Mouse (Mus musculus): ENCODE measurements around the gene Trip13. TPM values are rescaled to one million over a fixed set of nuclear protein-coding genes. Genes with fewer than 3 reads are reported as not detected.

Trip13 gene
- 26.2 and 28.2 TPM in 2 replicates for polyA plus RNA-seq (2015; fragmentation: Nextera tagmentation; extraction: Ambion mirVana)

DNA sequence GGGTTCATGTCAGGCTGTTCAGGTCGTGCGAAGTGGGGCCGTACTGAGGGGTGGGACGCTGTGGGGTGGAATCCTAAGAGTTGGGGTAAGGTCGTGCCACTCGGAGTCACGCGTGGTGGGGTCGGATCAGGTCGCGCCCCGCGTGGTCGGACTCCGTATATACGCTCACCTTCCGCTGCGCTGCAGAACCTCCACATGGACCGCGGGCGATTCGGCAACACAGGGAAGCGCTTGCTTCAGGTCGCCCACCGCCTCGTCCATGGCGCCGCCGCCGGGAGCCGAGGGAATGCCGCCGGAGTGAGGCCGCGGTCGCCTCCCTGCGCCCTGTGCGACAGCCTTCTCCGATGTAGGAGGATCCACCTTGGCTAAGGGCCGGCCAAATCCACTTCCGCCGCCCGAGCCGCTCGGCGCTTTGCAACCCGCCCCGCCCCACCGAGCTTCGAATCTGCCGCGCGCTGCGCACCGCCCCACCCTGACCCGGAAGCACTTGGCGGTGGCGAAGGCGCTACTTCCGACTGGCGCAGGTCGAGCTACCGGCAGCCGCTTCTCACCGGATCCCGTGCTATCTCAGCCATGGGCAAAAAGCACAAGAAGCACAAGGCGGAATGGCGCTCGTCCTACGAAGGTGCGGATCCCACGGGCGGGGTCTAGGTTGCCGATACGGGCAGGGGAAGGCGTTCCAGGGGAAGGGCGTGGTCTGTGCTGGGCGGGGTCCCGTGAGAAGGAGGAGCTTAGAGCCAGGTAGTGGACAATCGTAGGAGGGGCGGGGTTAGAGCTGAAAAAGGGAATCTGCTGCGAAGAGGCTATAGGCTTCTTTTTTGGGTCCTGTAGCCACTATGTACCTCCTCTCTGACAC, at the start of gene Trip13, which contains the start of gene Brd9:
Gene Trip13 (minus strand): TSS at position 464 of the 856 bp plus-strand sequence.
Gene Brd9 (plus strand): TSS at position 491 of the 856 bp plus-strand sequence.
- Histone ChIP-seq H3K27ac (replicated peaks) (peak within 1 kb of the TSS; percentile 90), H3K27me3 (no peaks in the 10 kb centered on the region), H3K4me2 (replicated peaks) (peak within 1 kb of the TSS; percentile 81), H3K9ac (peak within 1 kb of the TSS; percentile 71), H3K36me3 (peaks cover 28% of the 10 kb centered on the region), H3K4me1 (peaks cover 15% of the 10 kb centered on the region), H3K4me3 (replicated peaks) (peak within 1 kb of the TSS; percentile 88), H3K9me3 (replicated peaks) (no peaks in the 10 kb centered on the region)
- under 1% methylated on average over 82 of the region's 82 CpGs for WGBS
- ATAC-seq (ENCODE audit: insufficient number of reproducible peaks, low FRiP score, low TSS enrichment, low read depth) = peak; percentile 94

DNA sequence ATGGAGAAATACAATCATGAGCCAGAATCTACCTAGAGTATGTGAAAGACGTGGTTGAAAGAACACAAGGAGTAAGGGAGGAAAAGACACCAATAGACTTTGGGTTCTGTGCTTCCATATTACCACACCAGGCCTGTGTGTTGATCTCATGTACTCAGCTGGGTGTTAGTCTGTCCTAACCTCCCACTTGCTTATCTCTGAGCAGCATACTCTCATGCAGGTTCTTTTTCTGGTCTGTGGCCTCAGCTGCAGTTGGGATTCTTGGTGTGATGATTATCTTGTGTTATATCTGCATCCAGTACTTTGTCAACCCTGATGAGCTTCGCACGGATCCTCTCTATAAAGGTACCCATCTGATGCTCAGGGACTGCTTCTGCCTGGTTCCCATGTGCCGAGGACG, 39.4 kb upstream of the Trip13 start:
- 83% methylated on average over 5 of the region's 5 CpGs for WGBS
- Histone ChIP-seq H3K9me3 (replicated peaks) (no peaks in the 10 kb centered on the region), H3K27me3 (no peaks in the 10 kb centered on the region), H3K27ac (replicated peaks) (no peak overlapping the region), H3K4me2 (replicated peaks) (no peak overlapping the region), H3K36me3 (no peaks in the 10 kb centered on the region), H3K4me1 (no peaks in the 10 kb centered on the region), H3K4me3 (replicated peaks) (no peak overlapping the region), H3K9ac (no peak overlapping the region)
- ATAC-seq (ENCODE audit: insufficient number of reproducible peaks, low FRiP score, low TSS enrichment, low read depth) = no peak

GRCm38 (mm10) chr13:73974523-73974922, 36.9 kb upstream of the Trip13 start:
- H3K4me1 ChIP-seq = peaks cover 8% of the 10 kb centered on the region
- H3K9ac ChIP-seq = no peak overlapping the region
- H3K4me2 ChIP-seq (replicated peaks) = no peak overlapping the region
- H3K27ac ChIP-seq (replicated peaks) = no peak overlapping the region
- no peak overlapping the region for H3K4me3 ChIP-seq (replicated peaks)
- no peaks in the 10 kb centered on the region for H3K9me3 ChIP-seq (replicated peaks)
- H3K27me3 ChIP-seq = no peaks in the 10 kb centered on the region
- WGBS = 86% methylated on average over 3 of the region's 3 CpGs
- no peaks in the 10 kb centered on the region for H3K36me3 ChIP-seq
- ATAC-seq (ENCODE audit: insufficient number of reproducible peaks, low FRiP score, low TSS enrichment, low read depth) = no peak

DNA sequence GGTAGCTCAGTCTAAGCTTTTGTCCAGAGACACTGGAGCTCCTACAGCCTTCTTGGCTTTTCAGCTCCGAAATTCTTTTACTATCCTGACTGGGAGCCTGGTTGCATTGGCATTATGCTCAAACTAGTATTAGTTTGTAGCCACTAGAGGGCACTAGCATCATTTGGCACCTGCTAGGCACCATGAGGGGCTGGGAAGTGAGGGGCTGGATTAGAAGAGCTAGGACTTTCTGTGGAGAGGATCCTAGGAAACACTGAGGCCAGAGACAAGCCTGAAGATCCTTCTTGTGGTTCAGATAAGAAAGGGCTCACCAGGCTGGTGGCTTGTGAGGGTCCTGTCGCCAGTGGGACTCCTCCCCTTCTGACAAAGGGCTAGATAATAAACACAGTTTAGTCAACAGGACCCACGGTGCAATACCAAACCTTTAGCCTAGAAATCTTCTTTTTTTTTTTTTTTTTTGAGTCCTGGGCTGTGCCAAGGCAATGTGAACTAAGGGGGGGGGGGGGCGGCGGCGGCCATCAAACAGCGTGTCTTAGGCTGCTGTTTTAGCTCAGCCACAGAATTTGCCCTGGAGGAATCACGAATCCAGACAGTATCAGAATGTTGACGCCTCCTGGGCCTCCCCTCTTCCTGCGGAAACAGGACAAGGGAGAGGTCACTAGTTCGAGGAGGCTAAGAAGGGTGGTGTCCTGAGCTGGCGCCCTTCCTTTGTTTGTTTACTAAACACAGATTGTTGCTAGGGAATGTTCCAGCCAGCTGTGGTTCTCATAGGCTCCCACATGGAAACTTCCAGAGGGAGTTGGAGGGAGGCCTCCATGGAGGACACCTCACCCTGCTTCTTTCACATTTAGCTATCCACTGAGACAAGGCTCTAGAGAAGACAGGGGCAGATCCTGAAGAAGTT, 33.2 kb upstream of the Trip13 start:
- ATAC-seq (ENCODE audit: insufficient number of reproducible peaks, low FRiP score, low TSS enrichment, low read depth) = peak; percentile 77; the same call in 1 of the 2 replicates
- Histone ChIP-seq H3K4me1 (peaks cover 8% of the 10 kb centered on the region), H3K4me3 (replicated peaks) (no peak overlapping the region), H3K36me3 (no peaks in the 10 kb centered on the region), H3K9ac (no peak overlapping the region), H3K4me2 (replicated peaks) (peak overlapping the region; percentile 38), H3K27ac (replicated peaks) (no peak overlapping the region), H3K9me3 (replicated peaks) (no peaks in the 10 kb centered on the region), H3K27me3 (no peaks in the 10 kb centered on the region; the same call in 1 of the 2 replicates)
- 17% methylated on average over 12 of the region's 12 CpGs for WGBS

- 86% methylated on average over 5 of the region's 5 CpGs for WGBS
- no peak for ATAC-seq (ENCODE audit: insufficient number of reproducible peaks, low FRiP score, low TSS enrichment, low read depth)
- H3K4me1 ChIP-seq = no peaks in the 10 kb centered on the region
- no peaks in the 10 kb centered on the region for H3K9me3 ChIP-seq (replicated peaks)
- no peak within 1 kb of the TSS for H3K27ac ChIP-seq (replicated peaks)
- no peak within 1 kb of the TSS for H3K9ac ChIP-seq
- H3K36me3 ChIP-seq = peaks cover 33% of the 10 kb centered on the region
- no peaks in the 10 kb centered on the region; the same call in 1 of the 2 replicates for H3K27me3 ChIP-seq
- H3K4me3 ChIP-seq (replicated peaks) = no peak within 1 kb of the TSS
- H3K4me2 ChIP-seq (replicated peaks) = no peak within 1 kb of the TSS
Measured at GRCm38 (mm10) chr13:73963551-73963950, 26.0 kb upstream of the Trip13 start, which contains the start of gene Zdhhc11. Zdhhc11 (plus strand) TSS chr13:73963851.

GRCm38 (mm10) chr13:73961177-73961576, 23.6 kb upstream of the Trip13 start:
- peaks cover 54% of the 10 kb centered on the region for H3K36me3 ChIP-seq
- H3K27me3 ChIP-seq = no peaks in the 10 kb centered on the region; the same call in 1 of the 2 replicates
- H3K27ac ChIP-seq (replicated peaks) = no peak overlapping the region
- no peak overlapping the region for H3K4me3 ChIP-seq (replicated peaks)
- ATAC-seq (ENCODE audit: insufficient number of reproducible peaks, low FRiP score, low TSS enrichment, low read depth) = no peak
- no peaks in the 10 kb centered on the region for H3K4me1 ChIP-seq
- H3K9ac ChIP-seq = no peak overlapping the region
- H3K4me2 ChIP-seq (replicated peaks) = no peak overlapping the region
- H3K9me3 ChIP-seq (replicated peaks) = no peaks in the 10 kb centered on the region
- WGBS = 81% methylated on average over 4 of the region's 4 CpGs

- no peak overlapping the region for H3K9ac ChIP-seq
- 90% methylated on average over 10 of the region's 10 CpGs for WGBS
- H3K27me3 ChIP-seq = no peaks in the 10 kb centered on the region
- H3K9me3 ChIP-seq (replicated peaks) = no peaks in the 10 kb centered on the region
- no peak overlapping the region for H3K27ac ChIP-seq (replicated peaks)
- H3K36me3 ChIP-seq = peaks cover 63% of the 10 kb centered on the region
- H3K4me1 ChIP-seq = no peaks in the 10 kb centered on the region
- H3K4me3 ChIP-seq (replicated peaks) = no peak overlapping the region
- no peak overlapping the region for H3K4me2 ChIP-seq (replicated peaks)
- ATAC-seq (ENCODE audit: insufficient number of reproducible peaks, low FRiP score, low TSS enrichment, low read depth) = no peak
Measured at GRCm38 (mm10) chr13:73960117-73960652, 22.6 kb upstream of the Trip13 start.

- Histone ChIP-seq H3K27me3 (no peaks in the 10 kb centered on the region), H3K9me3 (replicated peaks) (no peaks in the 10 kb centered on the region), H3K4me3 (replicated peaks) (no peak overlapping the region), H3K4me2 (replicated peaks) (no peak overlapping the region), H3K27ac (replicated peaks) (no peak overlapping the region), H3K9ac (no peak overlapping the region), H3K4me1 (no peaks in the 10 kb centered on the region), H3K36me3 (peaks cover 83% of the 10 kb centered on the region)
- WGBS = 76% methylated on average over 5 of the region's 5 CpGs
- no peak for ATAC-seq (ENCODE audit: insufficient number of reproducible peaks, low FRiP score, low TSS enrichment, low read depth)
Measured at GRCm38 (mm10) chr13:73955531-73955930, 17.9 kb upstream of the Trip13 start.

- WGBS = 55% methylated on average over 6 of the region's 6 CpGs
- H3K9ac ChIP-seq = no peak overlapping the region
- peaks cover 83% of the 10 kb centered on the region for H3K36me3 ChIP-seq
- no peaks in the 10 kb centered on the region for H3K27me3 ChIP-seq
- no peak overlapping the region for H3K27ac ChIP-seq (replicated peaks)
- H3K4me3 ChIP-seq (replicated peaks) = no peak overlapping the region
- H3K9me3 ChIP-seq (replicated peaks) = no peaks in the 10 kb centered on the region
- ATAC-seq (ENCODE audit: insufficient number of reproducible peaks, low FRiP score, low TSS enrichment, low read depth) = no peak
- no peak overlapping the region for H3K4me2 ChIP-seq (replicated peaks)
- H3K4me1 ChIP-seq = no peaks in the 10 kb centered on the region
Measured at GRCm38 (mm10) chr13:73954666-73955065, 17.1 kb upstream of the Trip13 start.

- Histone ChIP-seq H3K36me3 (peaks cover 83% of the 10 kb centered on the region), H3K4me2 (replicated peaks) (no peak overlapping the region), H3K4me3 (replicated peaks) (no peak overlapping the region), H3K4me1 (no peaks in the 10 kb centered on the region), H3K27me3 (no peaks in the 10 kb centered on the region), H3K9ac (no peak overlapping the region), H3K9me3 (replicated peaks) (no peaks in the 10 kb centered on the region), H3K27ac (replicated peaks) (no peak overlapping the region)
- no peak for ATAC-seq (ENCODE audit: insufficient number of reproducible peaks, low FRiP score, low TSS enrichment, low read depth)
- WGBS = 87% methylated on average over 1 of the region's 1 CpGs
Measured at GRCm38 (mm10) chr13:73953551-73954130, 16.1 kb upstream of the Trip13 start.

Data from embryonic facial prominence, embryonic 15.5 days (tissue).